Mouse (Mus musculus): ENCODE results near the gene Galk1.

The Galk1 gene

GRCm38 (mm10) chr11:115983291-115983690 is 29.2 kb downstream of the Galk1 start:
- in situ Hi-C loops (cut with MboI, MseI), result no loop called here

GRCm38 (mm10) chr11:115982472-115982871 is 30.0 kb downstream of the Galk1 start:
- in situ Hi-C loops (cut with MboI, MseI), result no loop called here

GRCm38 (mm10) chr11:115975544-115975943 is 37.0 kb downstream of the Galk1 start:
- in situ Hi-C loops (cut with MboI, MseI), result no loop called here

- in situ Hi-C loops (cut with MboI, MseI), result no loop called here
Measured at GRCm38 (mm10) chr11:115975083-115975420, 37.5 kb downstream of the Galk1 start.

- in situ Hi-C loops (cut with MboI, MseI), result no loop called here
Measured at GRCm38 (mm10) chr11:115974309-115975082, 38.0 kb downstream of the Galk1 start, which contains the start of gene Itgb4. TSS of gene Itgb4 (plus strand) at chr11:115974709.

- in situ Hi-C loops (cut with MboI, MseI), result no loop called here
Measured at GRCm38 (mm10) chr11:115971016-115971415, 41.5 kb downstream of the Galk1 start.

- in situ Hi-C loops (cut with MboI, MseI), result no loop called here
Measured at GRCm38 (mm10) chr11:115970006-115970673, 42.4 kb downstream of the Galk1 start.

GRCm38 (mm10) chr11:115968731-115969405 is 43.7 kb downstream of the Galk1 start:
- in situ Hi-C loops (cut with MboI, MseI), result loop anchor here (10.0 kb wide), 1 partner anchor 696 kb away; no protein-coding TSS in a partner anchor

- in situ Hi-C loops (cut with MboI, MseI), result loop anchor here (10.0 kb wide), 1 partner anchor 700 kb away; no protein-coding TSS in a partner anchor
Measured at GRCm38 (mm10) chr11:115964977-115965604, 47.4 kb downstream of the Galk1 start.

GRCm38 (mm10) chr11:115962651-115963412 is 49.7 kb downstream of the Galk1 start:
- in situ Hi-C loops (cut with MboI, MseI), result loop anchor here (10.0 kb wide), 1 partner anchor 702 kb away; no protein-coding TSS in a partner anchor

GRCm38 (mm10) chr11:115959018-115959417 is 53.5 kb downstream of the Galk1 start:
- in situ Hi-C loops (cut with MboI, MseI), result no loop called here
